Mouse (Mus musculus) right cerebral cortex, adult 2 months (tissue): Measurements from ENCODE around the gene Arfgap1.

Experiments used
- DNase-seq, 2 experiments: peaks; one replicate each; pipeline ENCODE4 v3.0.0; 2021 to 2022; ENCODE audit warnings: low spot score in 2 of 2

Gene Arfgap1

GRCm38 (mm10) chr2:180967010-180967763 is at the start of gene Arfgap1:
Gene Arfgap1 (plus strand): TSS chr2:180967225.
- DNase-seq = peak; percentile 94 to 95

- DNase-seq = no peak
These were observed 46.9 kb upstream of the Arfgap1 start for GRCm38 (mm10) chr2:180919913-180920809.

GRCm38 (mm10) chr2:180920810-180921400 is 46.1 kb upstream of the Arfgap1 start, which contains the start of gene Ythdf1:
Gene Ythdf1 (minus strand): TSS chr2:180920949.
- DNase-seq = peak; percentile 95 to 98

GRCm38 (mm10) chr2:180922739-180923138 is 44.3 kb upstream of the Arfgap1 start:
- DNase-seq = no peak

GRCm38 (mm10) chr2:180925176-180925575 is 41.8 kb upstream of the Arfgap1 start:
- peak; percentile 73 to 80 for DNase-seq

GRCm38 (mm10) chr2:180928723-180929122 is 38.3 kb upstream of the Arfgap1 start, which contains the start of gene Birc7:
Gene Birc7 (plus strand): TSS chr2:180929023.
- DNase-seq = no peak

GRCm38 (mm10) chr2:180932418-180932817 is 34.6 kb upstream of the Arfgap1 start:
- no peak for DNase-seq

- no peak for DNase-seq
These were observed 26.8 kb upstream of the Arfgap1 start for GRCm38 (mm10) chr2:180940187-180940586.

- DNase-seq = peak; percentile 25 to 27
These were observed 25.2 kb upstream of the Arfgap1 start for GRCm38 (mm10) chr2:180941869-180942268.

GRCm38 (mm10) chr2:180949947-180950346 is 17.1 kb upstream of the Arfgap1 start:
- no peak for DNase-seq

GRCm38 (mm10) chr2:180952731-180953171 is 14.3 kb upstream of the Arfgap1 start:
- DNase-seq = no peak

GRCm38 (mm10) chr2:180953638-180954037 is 13.4 kb upstream of the Arfgap1 start:
- no peak for DNase-seq

- DNase-seq = peak; percentile 59 to 63
These were observed 12.7 kb upstream of the Arfgap1 start, which contains the start of gene Nkain4 for GRCm38 (mm10) chr2:180954061-180955047. Gene Nkain4 (minus strand): TSS chr2:180954699.

GRCm38 (mm10) chr2:180959605-180960004 is 7.4 kb upstream of the Arfgap1 start:
- DNase-seq = no peak

- no peak for DNase-seq
These were observed 6.8 kb upstream of the Arfgap1 start for GRCm38 (mm10) chr2:180960187-180960586.

- no peak for DNase-seq
These were observed 4.3 kb upstream of the Arfgap1 start for GRCm38 (mm10) chr2:180962616-180963308.

- DNase-seq = peak; percentile 80 to 81
These were observed 3.1 kb upstream of the Arfgap1 start for GRCm38 (mm10) chr2:180963956-180964355.

- peak in 1 of 2 experiments; percentile 34 for DNase-seq
These were observed 738 bp upstream of the Arfgap1 start for GRCm38 (mm10) chr2:180966092-180966882.

- no peak for DNase-seq
These were observed 14.1 kb downstream of the Arfgap1 start for GRCm38 (mm10) chr2:180981133-180981532.
